Mouse (Mus musculus) adrenal gland, adult 8-10 months (tissue): ENCODE results near the gene Wnt10b. TPM values are rescaled to one million over a fixed set of nuclear protein-coding genes. Genes with fewer than 3 reads are reported as not detected.
A peak's percentile ranks its signal among the peaks of the same experiment; 100 is the strongest.

Source experiments
- DNase-seq: peaks from one replicate; pipeline ENCODE4 v3.0.0; 2022
- total RNA-seq, 4 experiments: library from RNA; stranded (reverse); gene quantifications; 2 replicates each; pipeline ENCODE4 v1.2.4; 2022

Gene Wnt10b
- total RNA-seq, 4 experiments from 2014 or later = 0.49 to 12.9 (median 5.0) TPM

- DNase-seq = no peak
These were observed 49.6 kb downstream of the Wnt10b start for GRCm38 (mm10) chr15:98728366-98728765.

GRCm38 (mm10) chr15:98727443-98728321 is 50.3 kb downstream of the Wnt10b start, which contains the start of gene Fkbp11:
TSS of gene Fkbp11 (minus strand) at chr15:98728198.
- peak; percentile 62 for DNase-seq

- no peak for DNase-seq
These were observed 51.2 kb downstream of the Wnt10b start for GRCm38 (mm10) chr15:98726746-98727145.

GRCm38 (mm10) chr15:98726079-98726478 is 51.9 kb downstream of the Wnt10b start:
- no peak for DNase-seq

GRCm38 (mm10) chr15:98724441-98724840 is 53.5 kb downstream of the Wnt10b start:
- no peak for DNase-seq

GRCm38 (mm10) chr15:98722854-98723253 is 55.1 kb downstream of the Wnt10b start:
- no peak for DNase-seq

- DNase-seq = no peak
These were observed 55.8 kb downstream of the Wnt10b start for GRCm38 (mm10) chr15:98722191-98722590.

Other genes with a start within 250 kb of the Wnt10b start
- gene Kansl2, start 243.9 kb downstream of the Wnt10b start, total RNA-seq = 100 to 1,000 TPM in 2 of 4 experiments, 10 to 100 TPM in 2; 89.8 to 123 (median 106) TPM
- 10 to 100 TPM; 45.2 to 56.6 (median 46.5) TPM for gene Ccnt1, start 207.2 kb downstream of the Wnt10b start, total RNA-seq
- gene 4930415O20Rik, start 207.1 kb downstream of the Wnt10b start, total RNA-seq = not detected
- gene Adcy6, start 168.1 kb downstream of the Wnt10b start, total RNA-seq = 10 to 100 TPM; 35.2 to 66.9 (median 56.7) TPM
- 10 to 100 TPM; 13.4 to 19.6 (median 15.7) TPM for gene Cacnb3, start 147.3 kb downstream of the Wnt10b start, total RNA-seq
- 100 to 1,000 TPM in 1 of 4 experiments, 10 to 100 TPM in 3; 68.9 to 100 (median 85.6) TPM for gene Ddx23, start 115.3 kb downstream of the Wnt10b start, total RNA-seq
- gene Rnd1, start 100.7 kb downstream of the Wnt10b start, total RNA-seq = 1 to 10 TPM; 2.5 to 9.7 (median 4.0) TPM
- under 1 TPM; 0.59 to 0.90 (median 0.82) TPM for gene Ccdc65, start 69.9 kb downstream of the Wnt10b start, total RNA-seq
- 10 to 100 TPM in 1 of 4 experiments, 1 to 10 TPM in 3; 7.1 to 14.4 (median 9.8) TPM for gene Fkbp11, start 50.0 kb downstream of the Wnt10b start, total RNA-seq
- 100 to 1,000 TPM; 153 to 163 (median 159) TPM for gene Arf3, start 14.9 kb downstream of the Wnt10b start, total RNA-seq
- not detected for gene Wnt1, start 11.7 kb upstream of the Wnt10b start, total RNA-seq
- gene Ddn, start 31.3 kb upstream of the Wnt10b start, total RNA-seq = 1 to 10 TPM in 1 of 4 experiments, under 1 TPM in 3; 0.29 to 1.1 (median 0.61) TPM
- gene Prkag1, start 53.4 kb upstream of the Wnt10b start, total RNA-seq = 10 to 100 TPM; 76.0 to 83.8 (median 79.2) TPM
- 100 to 1,000 TPM in 1 of 4 experiments, 10 to 100 TPM in 3; 61.7 to 114 (median 71.8) TPM for gene Kmt2d, start 93.1 kb upstream of the Wnt10b start, total RNA-seq
- gene Rhebl1, start 116.4 kb upstream of the Wnt10b start, total RNA-seq = 1 to 10 TPM; 2.8 to 7.2 (median 4.2) TPM
- 1 to 10 TPM; 1.8 to 3.8 (median 2.1) TPM for gene Dhh, start 120.4 kb upstream of the Wnt10b start, total RNA-seq
- gene Lmbr1l, start 140.1 kb upstream of the Wnt10b start, total RNA-seq = 10 to 100 TPM; 12.3 to 33.2 (median 27.8) TPM
- gene Tuba1b, start 156.4 kb upstream of the Wnt10b start, total RNA-seq = 100 to 1,000 TPM; 199 to 221 (median 208) TPM
- gene Gm49450, start 175.4 kb upstream of the Wnt10b start, total RNA-seq = not detected
- gene Tuba1a, start 175.6 kb upstream of the Wnt10b start, total RNA-seq = 100 to 1,000 TPM in 3 of 4 experiments, 10 to 100 TPM in 1; 70.5 to 196 (median 116) TPM